Mouse (Mus musculus) spleen, postnatal 36 days (tissue): ENCODE data around the gene Shisal2a.

ENCODE experiments used
- DNase-seq, 2 experiments: peaks; one replicate each; pipeline ENCODE4 v3.0.0; 2022; ENCODE audit warnings: low spot score in 2 of 2, mixed read lengths in 1 of 2

Shisal2a gene

DNA sequence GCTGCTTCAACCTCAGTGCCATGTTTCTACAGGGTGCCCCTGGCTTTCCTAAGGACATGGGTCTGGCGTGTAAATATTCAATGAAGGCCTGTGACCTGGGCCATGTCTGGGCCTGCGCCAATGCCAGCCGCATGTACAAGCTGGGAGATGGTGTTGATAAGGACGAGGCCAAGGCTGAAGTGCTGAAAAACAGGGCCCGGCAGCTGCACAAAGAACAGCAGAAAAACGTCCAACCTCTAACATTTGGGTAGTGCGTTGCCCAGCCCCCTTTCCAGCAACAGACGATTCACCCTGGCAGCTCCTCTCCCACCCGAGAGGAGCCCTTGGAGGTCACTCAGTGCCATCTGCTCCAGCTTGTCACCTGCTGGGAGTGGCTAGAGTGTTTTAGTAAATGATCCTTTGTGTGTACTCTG is 44.8 kb downstream of the Shisal2a start:
- DNase-seq, result no peak

DNA sequence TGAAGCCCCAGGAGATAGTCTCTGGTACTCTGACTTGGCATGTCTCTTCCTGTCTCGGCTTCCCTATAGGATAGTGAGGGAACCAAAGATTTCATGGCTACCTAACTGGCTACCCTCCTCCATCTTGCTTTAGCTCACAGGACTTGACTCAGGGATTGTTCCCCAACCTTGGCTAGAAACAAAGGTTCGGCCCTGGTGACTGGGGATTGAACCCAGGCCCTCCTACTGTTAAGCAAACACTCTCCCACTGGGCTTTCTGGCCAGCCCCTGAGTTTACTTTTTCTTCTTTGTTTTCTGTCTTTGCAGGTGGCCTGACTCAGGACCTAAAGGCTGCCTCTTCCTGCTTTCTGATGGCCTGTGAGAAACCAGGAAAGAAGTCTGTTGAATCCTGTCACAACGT is 45.3 kb downstream of the Shisal2a start:
- no peak for DNase-seq

DNA sequence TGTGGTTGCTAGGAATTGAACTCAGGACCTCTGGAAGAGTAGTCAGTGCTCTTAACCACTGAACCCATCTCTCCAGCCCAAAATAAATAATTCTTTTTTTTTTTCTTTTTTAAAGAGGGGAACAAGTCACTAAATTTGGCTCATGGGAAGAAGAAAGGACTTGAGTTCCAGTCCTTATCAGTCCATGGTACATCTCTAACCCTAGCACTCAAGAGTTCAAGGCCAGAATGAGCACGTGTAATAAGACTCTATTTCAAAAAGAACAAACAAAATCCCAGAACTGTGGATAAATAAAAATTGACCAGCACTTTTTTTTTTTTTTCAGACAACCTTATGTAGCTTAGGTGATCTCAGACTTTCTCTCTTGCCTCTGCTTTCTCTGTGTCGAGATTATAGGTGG is 46.4 kb downstream of the Shisal2a start:
- no peak for DNase-seq

GRCm38 (mm10) chr4:108335413-108335812 is 47.7 kb downstream of the Shisal2a start:
- no peak for DNase-seq

DNA sequence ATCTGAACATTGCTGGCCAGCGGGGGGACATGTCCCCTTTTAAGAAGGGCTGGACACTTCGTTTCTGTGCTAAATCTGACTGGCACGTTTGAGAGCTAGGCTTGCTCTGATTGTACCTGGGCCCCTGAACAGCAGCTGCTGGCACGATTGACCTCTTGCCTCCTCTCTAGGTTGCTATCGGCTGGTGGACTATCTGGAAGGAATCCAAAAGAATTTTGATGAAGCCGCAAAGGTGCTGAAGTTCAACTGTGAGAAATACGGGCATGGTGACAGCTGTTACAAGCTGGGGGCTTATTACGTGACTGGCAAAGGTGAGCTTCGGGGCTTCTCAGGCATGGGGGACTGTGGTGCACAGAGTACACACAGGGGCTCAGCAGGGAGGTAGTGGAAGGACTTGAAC is 51.1 kb downstream of the Shisal2a start:
- DNase-seq, result no peak

DNA sequence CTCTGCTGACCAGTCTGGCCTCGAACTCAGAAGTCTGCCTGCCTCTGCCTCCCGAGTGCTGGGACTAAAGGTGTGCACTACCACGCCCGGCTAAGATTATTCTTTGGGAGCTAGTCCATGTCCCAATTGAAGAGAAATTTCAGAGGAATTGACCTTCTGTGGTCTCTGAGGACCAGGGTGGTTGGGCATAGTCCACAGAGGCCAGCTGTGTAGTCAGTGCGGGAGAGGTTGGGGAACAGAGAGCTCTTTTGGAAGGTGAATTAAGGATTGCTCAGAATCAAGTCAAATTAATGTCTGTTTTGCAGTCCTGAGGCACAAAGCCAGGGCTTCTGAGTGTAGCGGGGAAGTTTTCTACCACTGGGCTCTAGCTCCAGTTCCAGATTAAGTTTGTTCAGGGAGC is 53.3 kb downstream of the Shisal2a start:
- DNase-seq, result no peak

DNA sequence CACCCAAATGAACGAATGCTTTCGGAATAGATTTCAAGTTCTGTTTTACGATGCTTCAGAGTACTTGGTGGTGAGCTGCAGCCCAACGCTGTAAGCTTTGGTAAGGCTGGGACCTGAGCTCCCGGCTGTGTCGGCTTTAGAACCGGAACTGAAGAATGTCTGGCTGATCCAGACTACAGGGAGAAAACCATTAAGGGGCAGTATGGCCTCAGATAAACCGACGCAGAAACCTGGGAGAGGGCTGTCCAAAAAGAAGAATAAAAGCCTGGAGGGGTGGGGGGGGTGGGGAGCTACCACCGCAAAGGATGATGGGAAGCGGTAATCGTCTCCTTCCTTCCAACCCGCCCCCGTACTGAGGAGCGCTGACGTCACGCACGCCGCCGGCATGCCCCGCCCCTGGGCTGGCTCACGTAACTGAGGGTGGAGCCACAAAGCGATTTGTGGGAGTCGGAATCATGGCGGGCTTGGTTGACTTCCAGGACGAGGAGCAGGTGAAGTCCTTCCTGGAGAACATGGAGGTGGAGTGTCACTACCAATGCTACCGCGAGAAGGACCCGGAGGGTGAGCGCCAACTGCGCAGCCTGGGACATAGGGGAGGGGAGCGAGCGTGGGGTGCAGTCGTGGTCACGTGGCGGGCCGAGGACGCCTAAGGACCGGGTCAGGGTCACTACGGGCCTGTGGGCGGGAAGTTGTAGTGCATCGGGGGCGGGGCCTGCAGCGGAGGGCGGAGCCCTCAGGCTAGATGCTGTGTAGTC is 55.2 kb downstream of the Shisal2a start, which contains the start of gene Coa7:
Gene Coa7, plus strand, starts transcription at position 411 of the 755 bp plus-strand sequence.
- DNase-seq, result peak; percentile 93

DNA sequence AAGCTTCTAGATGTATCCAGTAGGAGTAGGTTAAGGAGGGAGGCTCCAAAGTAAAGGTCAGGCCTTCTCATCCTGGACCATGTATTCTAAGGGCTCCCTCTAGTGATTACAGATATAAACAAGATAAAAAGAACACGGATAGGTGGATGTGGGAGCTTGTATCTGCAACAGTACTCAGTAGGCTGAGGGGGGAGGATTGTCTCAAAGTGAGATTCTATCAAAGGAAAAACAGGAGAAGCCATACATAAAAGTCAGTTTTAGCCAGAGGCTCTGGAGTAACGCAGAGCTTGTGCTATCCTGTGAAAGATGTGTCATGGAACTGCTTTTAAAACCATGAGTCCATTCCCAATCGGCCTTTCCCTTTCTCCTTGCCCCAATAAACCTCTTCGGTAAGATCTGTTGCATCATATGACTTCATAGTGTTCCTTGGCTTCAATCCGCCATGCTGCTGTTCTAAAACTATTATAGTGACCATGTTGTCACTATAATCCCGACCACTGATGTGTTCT is 56.0 kb downstream of the Shisal2a start:
- DNase-seq, result no peak

- DNase-seq, result peak in 1 of 2 experiments; percentile 18
Observed at GRCm38 (mm10) chr4:108323588-108323987, 59.6 kb downstream of the Shisal2a start.

DNA sequence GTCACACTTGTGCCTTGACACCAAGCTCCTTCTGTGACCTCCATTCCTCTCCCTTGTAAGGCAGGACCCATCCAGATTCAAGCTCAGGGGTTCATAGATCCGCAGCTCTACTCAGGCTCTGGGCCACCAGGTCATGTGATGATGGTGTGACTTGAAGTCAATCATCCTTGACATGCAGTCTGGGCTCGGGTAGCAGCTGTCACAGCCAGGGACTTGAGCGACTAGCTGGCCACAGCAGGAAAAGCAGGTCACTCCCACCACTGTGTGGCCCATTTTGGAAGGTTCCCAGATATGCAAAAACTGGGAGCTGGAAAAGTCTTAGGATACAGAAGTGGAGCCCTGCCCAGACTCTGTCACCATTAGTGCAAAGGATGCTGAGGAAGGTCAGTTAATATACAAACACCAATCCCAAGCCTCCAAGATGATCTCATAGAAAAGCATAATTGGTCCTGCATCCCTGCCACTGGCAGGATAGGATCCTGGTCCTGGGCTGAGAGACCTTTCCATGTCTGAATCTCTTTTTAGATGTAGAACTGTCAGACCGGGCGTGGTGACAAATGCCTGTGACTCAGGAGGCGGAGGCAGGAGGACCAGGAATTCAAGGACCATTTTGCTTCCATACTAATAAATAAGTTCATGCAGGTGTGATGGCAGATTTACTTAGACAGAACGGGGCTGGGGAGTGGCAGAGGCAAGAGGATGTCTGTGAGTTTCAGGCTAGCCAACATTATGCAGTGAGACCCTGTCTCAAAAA is 62.3 kb downstream of the Shisal2a start:
- peak; percentile 41 to 55 for DNase-seq

DNA sequence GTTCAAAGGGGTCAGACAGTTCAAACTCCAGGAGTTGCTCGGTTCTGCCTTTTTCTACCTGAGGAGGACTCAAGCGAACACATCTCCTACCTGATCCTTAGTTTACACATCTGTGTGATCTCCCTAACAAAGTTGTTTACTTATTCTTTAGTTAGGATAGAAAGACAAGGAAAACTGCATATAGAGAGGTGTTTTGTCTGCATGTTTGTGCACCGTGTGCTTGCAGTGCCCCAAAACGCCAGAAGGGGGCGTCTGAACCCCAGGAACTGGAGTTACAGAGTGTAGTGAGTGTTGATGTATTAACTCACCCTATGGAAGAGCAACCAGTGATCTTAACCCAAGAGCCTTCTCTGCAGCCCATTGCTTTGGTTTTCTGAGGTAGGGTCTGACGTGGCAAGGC is 63.4 kb downstream of the Shisal2a start:
- DNase-seq, result no peak

DNA sequence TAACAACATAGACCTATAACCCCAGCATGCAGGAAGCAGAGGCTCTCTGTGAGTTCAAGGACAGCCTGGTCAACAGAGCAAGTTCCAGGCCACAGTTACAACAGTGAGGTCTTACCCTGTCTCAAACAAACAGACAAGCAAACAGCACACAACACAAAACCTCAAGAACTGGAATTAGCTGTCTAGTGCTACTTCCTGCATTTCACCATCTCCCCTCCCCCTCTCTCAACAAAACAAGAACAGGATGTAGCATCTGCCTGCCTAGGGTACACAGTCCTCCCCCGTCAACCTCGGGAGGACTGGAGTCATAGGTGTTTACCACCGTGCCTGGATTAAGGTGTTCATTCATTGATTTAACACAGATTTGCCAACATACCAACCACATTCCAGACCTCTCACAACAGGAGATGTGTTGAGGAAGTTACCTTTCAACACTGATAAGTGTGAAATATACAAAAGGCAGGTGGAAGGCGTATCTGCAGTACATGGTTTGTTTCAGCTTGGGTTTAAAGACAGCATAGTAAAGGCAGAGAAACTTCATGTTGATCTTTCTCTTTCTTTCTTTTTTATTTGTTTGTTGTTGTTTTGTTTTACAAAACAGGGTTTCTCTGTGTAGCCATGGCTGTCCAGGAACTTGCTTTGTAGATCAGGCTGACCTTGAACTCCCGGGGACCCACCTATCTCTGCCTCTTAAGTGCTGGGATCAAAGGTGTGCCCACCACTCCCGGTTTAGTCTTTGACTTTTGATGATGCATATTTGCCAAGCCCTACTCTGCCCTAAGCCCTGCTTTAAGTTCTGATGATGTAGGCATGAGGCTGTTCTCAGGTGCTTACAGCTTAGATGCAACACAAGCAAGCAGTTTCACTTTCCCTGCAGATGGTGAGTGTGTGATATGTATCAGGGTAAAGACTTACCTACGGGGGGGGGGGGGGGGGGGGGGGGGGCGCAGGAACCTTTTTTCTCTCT is 64.2 kb downstream of the Shisal2a start:
- DNase-seq, result peak; percentile 82 to 84
